Mouse (Mus musculus) neural tube, postnatal 0 days (tissue): ENCODE data around the gene Mup20. TPM values are rescaled to one million over a fixed set of nuclear protein-coding genes. Genes with fewer than 3 reads are reported as not detected.

Experiments used
- polyA plus RNA-seq: library from polyadenylated mRNA; unstranded; fragments of >200 nt; fragmentation: Nextera tagmentation; extraction: Ambion mirVana; gene quantifications from 2 replicates; pipeline ENCODE4 v1.2.1, GENCODE M21; 2015

Gene Mup20
- not detected in 2 replicates for polyA plus RNA-seq

DNA sequence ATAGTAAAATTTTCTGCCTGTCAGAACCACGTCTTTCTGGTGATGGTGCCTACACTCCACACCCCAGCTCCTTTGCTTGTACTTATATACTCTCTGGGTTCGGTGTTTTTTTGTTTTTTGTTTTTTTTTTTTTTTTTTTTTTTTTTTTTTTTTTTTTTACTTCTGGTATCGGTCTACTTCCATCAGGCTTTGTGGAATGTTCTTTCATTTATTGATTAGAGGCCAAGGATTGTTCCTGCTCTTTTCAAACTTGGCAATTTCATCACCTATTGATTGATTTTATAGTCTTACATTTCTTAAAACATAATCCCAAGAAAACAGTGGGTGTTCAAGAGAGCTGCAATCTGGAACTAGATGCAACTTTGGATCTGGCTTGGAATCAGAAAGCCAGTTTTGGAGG lies at the start of gene Mup20:
TSS of gene Mup20 (minus strand) at position 101 of the 400 bp plus-strand sequence.

DNA sequence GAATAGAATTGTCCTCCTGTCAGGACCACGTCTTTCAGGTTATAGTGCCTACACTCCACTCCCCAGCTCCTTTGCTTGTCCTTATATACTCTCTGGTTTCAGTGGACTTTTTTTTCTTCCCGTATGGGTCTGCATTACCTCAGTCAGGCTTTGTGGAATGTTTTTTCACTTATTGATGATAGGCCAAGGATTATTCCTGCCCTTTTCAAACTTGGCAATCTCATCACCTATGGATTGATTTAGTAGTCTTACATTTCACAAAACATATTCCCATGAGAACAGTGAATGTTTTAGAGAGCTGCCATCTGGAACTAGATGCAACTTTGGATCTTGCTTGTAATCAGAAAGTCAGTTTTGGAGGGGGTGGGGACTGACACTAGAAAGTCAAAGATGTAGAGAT lies 33.3 kb upstream of the Mup20 start, which contains the start of gene Mup3:
TSS of gene Mup3 (minus strand) at position 102 of the 400 bp plus-strand sequence.

Other genes starting within 250 kb of the Mup20 start
- not detected in 2 replicates for gene Mup5, start 218.9 kb downstream of the Mup20 start, polyA plus RNA-seq
- gene Mup3, start 33.2 kb upstream of the Mup20 start, polyA plus RNA-seq = not detected in 2 replicates
- gene Mup21, start 96.7 kb upstream of the Mup20 start, polyA plus RNA-seq = not detected in 2 replicates
- 16.5 and 18.4 TPM in 2 replicates for gene Zfp37, start 176.9 kb upstream of the Mup20 start, polyA plus RNA-seq
- gene Slc31a2, start 208.4 kb upstream of the Mup20 start, polyA plus RNA-seq = 12.6 and 14.8 TPM in 2 replicates